Mouse (Mus musculus): ENCODE measurements around the gene Zfp865.

DNA sequence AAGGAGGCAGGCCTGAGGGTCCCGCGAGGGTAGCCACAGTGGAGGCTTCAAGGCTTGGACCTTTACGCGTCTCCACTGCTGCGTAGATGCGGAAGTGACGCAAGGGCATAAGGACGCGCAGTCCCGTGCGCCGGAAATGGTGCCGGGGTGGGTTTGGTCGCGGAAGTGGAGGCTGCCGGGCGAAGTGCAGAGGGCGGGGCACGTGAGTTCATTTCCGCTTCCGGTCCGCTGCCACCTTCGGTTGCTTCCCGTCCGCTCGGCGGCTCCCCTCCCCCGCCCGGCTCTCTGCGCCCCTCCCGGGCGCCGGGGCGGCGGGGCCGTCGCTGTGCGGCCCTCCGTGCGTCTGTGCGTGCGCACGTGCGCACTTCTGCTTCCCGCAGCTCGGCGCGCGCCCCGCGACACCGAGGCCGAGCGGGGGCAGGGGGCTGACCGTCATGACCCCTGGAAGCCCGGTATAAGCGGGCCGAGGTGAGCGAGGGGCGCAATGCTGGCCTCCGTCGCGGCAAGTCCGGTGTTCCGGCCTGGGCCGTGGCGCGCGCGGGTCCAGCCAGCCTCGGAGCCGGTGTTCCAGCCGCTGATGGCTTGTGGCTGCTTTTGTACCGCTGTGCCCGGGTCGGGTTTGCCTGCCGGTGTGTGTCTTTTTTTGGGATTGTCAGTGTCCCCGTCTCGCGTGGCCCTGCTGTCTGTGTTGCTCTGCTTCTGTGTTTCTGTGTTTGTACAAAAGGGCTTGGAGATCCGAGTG, 60.0 kb downstream of the Zfp865 start, which contains the start of gene Epn1:
- TF ChIP-seq POLR2A (IDR thresholded peaks at IDR 0.05; ENCODE audit: insufficient read length, low read depth) (peak; percentile 68), MAX (IDR thresholded peaks at IDR 0.05; ENCODE audit: low read depth) (no peak), CEBPB (IDR thresholded peaks at IDR 0.05; ENCODE audit: insufficient read depth, poor library complexity, severe bottlenecking) (no peak), USF1 (IDR thresholded peaks at IDR 0.05; ENCODE audit: low read depth) (peak; percentile 11), POLR2AphosphoS2 (IDR thresholded peaks at IDR 0.05; ENCODE audit: insufficient read length, low read depth) (peak; percentile 100)

Data from myocyte (in vitro differentiated cells).